Mouse (Mus musculus): ENCODE measurements around the gene Gm8279. TPM values are rescaled to one million over a fixed set of nuclear protein-coding genes. Genes with fewer than 3 reads are reported as not detected.
"Not testable (repeated sequence)": the region's sequence is repeated elsewhere in the genome, so short reads cannot be mapped to it uniquely, and the experiment has no call there.

Gene Gm8279
- polyA plus RNA-seq (2014; fragmentation: Nextera tagmentation; extraction: Ambion mirVana), result not detected in 2 replicates

- H3K4me1 ChIP-seq (ENCODE audit: control insufficient read depth, insufficient read depth, low read length); H3K27ac ChIP-seq (ENCODE audit: low read depth, low read length); ATAC-seq (ENCODE audit: low read depth); H3K36me3 ChIP-seq (ENCODE audit: control insufficient read depth, insufficient read depth, low read length); H3K27me3 ChIP-seq (ENCODE audit: control insufficient read depth, insufficient read depth, low read length); H3K4me2 ChIP-seq (ENCODE audit: low read depth, low read length); H3K9ac ChIP-seq (replicated peaks; ENCODE audit: low read depth, low read length); H3K9me3 ChIP-seq (ENCODE audit: control insufficient read depth, low read length); H3K4me3 ChIP-seq (ENCODE audit: low read depth, low read length): not testable (repeated sequence)
- WGBS, result 85% methylated on average over 2 of the region's 2 CpGs
Measured at GRCm38 (mm10) chr14:5131219-5131618, at the start of gene Gm8279. Gene Gm8279 (plus strand): TSS chr14:5131519.

GRCm38 (mm10) chr14:5164235-5164634 is 32.9 kb downstream of the Gm8279 start, which contains the start of gene Gm3317:
Gene Gm3317 (plus strand): TSS chr14:5164535.
- not testable (repeated sequence) for H3K4me2 ChIP-seq (ENCODE audit: low read depth, low read length); H3K4me3 ChIP-seq (ENCODE audit: low read depth, low read length); H3K36me3 ChIP-seq (ENCODE audit: control insufficient read depth, insufficient read depth, low read length); ATAC-seq (ENCODE audit: low read depth); H3K9ac ChIP-seq (replicated peaks; ENCODE audit: low read depth, low read length); H3K9me3 ChIP-seq (ENCODE audit: control insufficient read depth, low read length); H3K27ac ChIP-seq (ENCODE audit: low read depth, low read length); H3K4me1 ChIP-seq (ENCODE audit: control insufficient read depth, insufficient read depth, low read length); H3K27me3 ChIP-seq (ENCODE audit: control insufficient read depth, insufficient read depth, low read length)
- no CpG with 5 or more reads among the region's 1 CpGs for WGBS

- not testable (repeated sequence) for H3K9me3 ChIP-seq (ENCODE audit: control insufficient read depth, low read length); H3K27me3 ChIP-seq (ENCODE audit: control insufficient read depth, insufficient read depth, low read length); H3K4me3 ChIP-seq (ENCODE audit: low read depth, low read length); H3K9ac ChIP-seq (replicated peaks; ENCODE audit: low read depth, low read length); H3K4me2 ChIP-seq (ENCODE audit: low read depth, low read length); ATAC-seq (ENCODE audit: low read depth); H3K4me1 ChIP-seq (ENCODE audit: control insufficient read depth, insufficient read depth, low read length); H3K36me3 ChIP-seq (ENCODE audit: control insufficient read depth, insufficient read depth, low read length); H3K27ac ChIP-seq (ENCODE audit: low read depth, low read length)
- WGBS, result no CpG with 5 or more reads among the region's 3 CpGs
Measured at GRCm38 (mm10) chr14:5185493-5185892, 54.2 kb downstream of the Gm8279 start, which contains the start of gene Gm8271. Gene Gm8271 (plus strand): TSS chr14:5185793.

Other genes starting within 250 kb of the Gm8279 start
- gene Gm3278, start 239.1 kb upstream of the Gm8279 start, polyA plus RNA-seq (2014; fragmentation: Nextera tagmentation; extraction: Ambion mirVana), result not detected in 2 replicates
- not detected in 2 replicates for gene Gm8297, start 147.6 kb upstream of the Gm8279 start, polyA plus RNA-seq (2014; fragmentation: Nextera tagmentation; extraction: Ambion mirVana)
- 1.2 TPM in 1 of 2 replicates, not detected in the other for gene Gm3298, start 115.6 kb upstream of the Gm8279 start, polyA plus RNA-seq (2014; fragmentation: Nextera tagmentation; extraction: Ambion mirVana)
- gene 4930555G01Rik, start 80.9 kb upstream of the Gm8279 start, polyA plus RNA-seq (2014; fragmentation: Nextera tagmentation; extraction: Ambion mirVana), result not detected in 2 replicates
- 13.4 and 14.5 TPM in 2 replicates for gene Gm8281, start 60.5 kb upstream of the Gm8279 start, polyA plus RNA-seq (2014; fragmentation: Nextera tagmentation; extraction: Ambion mirVana)
- gene Gm3317, start 33.0 kb downstream of the Gm8279 start, polyA plus RNA-seq (2014; fragmentation: Nextera tagmentation; extraction: Ambion mirVana), result not detected in 2 replicates
- not detected in 2 replicates for gene Gm8271, start 54.3 kb downstream of the Gm8279 start, polyA plus RNA-seq (2014; fragmentation: Nextera tagmentation; extraction: Ambion mirVana)
- 0.16 TPM in 1 of 2 replicates, not detected in the other for gene Gm3526, start 129.1 kb downstream of the Gm8279 start, polyA plus RNA-seq (2014; fragmentation: Nextera tagmentation; extraction: Ambion mirVana)
- gene Gm3542, start 203.4 kb downstream of the Gm8279 start, polyA plus RNA-seq (2014; fragmentation: Nextera tagmentation; extraction: Ambion mirVana), result not detected in 2 replicates

Measured in neural tube, embryonic 14.5 days (tissue).